Mouse (Mus musculus): ENCODE data around the gene Rab3gap2.

The Rab3gap2 gene

DNA sequence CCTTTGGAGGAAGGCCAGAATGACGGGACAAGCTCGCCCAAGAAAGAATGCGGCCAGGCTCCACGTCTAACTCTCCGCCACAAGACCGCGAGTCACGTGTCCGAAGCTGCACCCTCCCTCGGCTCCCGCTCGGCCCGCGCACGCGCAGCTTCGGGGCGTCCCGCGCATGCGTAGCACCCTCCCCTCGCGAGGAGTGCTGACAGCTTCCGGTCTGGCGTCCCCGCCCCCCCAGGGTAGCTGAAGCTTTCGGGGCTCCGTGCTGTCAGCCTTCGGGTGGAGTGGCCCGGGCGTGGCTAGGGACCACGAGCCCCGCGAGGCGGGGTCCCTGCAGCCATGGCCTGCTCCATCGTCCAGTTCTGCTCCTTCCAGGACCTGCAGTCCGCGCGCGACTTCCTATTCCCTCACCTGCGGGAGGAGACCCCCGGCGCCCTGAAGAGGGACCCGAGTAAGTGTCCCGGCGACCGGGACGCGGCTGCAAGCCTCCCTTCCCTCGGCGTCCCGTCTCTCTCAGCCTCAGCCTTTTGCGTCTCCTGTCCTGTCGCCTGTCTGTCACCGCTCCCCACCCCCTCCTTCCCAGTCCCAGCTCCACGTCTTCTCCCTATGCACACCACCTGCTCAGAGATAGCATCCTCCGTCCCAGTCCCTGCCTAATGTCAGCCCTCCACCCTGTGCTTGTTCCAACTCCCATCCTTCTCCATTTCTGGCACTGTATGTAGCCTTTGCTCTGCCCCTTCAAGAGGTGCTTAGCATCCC, at the start of gene Rab3gap2:
Gene Rab3gap2, plus strand, starts transcription at position 209 of the 753 bp plus-strand sequence.
- peak; percentile 97 for DNase-seq (ENCODE audit: low spot score)

DNA sequence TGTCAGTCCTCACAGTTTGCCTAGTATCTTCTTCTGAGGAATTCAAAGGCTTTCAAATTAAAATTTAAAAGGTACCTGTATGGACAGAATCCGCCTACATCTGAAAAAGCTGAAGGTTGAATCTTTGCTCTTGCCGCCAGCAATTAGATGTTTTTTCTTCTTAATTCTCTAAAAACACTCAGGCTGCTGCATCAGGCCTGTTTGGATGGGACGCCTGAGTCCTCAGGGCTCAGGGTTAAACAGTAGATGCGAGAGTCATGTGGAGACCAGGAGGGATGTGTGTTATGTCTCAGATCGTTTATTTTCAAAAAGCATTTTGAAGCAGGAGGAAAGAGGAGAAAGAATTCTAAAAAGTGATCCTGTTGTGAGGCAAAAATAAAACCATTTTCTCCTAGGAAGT, 30.3 kb upstream of the Rab3gap2 start:
- no peak for DNase-seq (ENCODE audit: low spot score)

DNA sequence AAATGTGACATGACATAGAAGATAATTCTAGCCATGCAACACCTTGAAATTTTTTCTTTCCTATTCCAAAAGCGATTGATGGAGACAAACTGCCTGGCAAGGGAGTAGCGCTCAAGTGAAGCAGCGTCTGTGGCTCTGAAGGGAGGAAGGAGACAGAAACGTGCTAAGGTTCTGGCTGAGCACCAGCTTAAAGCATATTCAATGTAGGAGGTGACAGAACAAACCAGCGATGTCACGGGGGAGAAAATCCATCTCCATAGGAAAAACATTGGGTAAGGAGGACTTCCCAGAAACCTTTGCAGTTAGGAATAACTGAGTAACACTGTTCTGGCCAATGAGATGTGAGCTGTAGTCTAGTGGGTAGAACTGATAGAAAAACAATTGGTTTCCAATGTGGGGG, 26.1 kb upstream of the Rab3gap2 start:
- DNase-seq (ENCODE audit: low spot score): peak; percentile 59

DNA sequence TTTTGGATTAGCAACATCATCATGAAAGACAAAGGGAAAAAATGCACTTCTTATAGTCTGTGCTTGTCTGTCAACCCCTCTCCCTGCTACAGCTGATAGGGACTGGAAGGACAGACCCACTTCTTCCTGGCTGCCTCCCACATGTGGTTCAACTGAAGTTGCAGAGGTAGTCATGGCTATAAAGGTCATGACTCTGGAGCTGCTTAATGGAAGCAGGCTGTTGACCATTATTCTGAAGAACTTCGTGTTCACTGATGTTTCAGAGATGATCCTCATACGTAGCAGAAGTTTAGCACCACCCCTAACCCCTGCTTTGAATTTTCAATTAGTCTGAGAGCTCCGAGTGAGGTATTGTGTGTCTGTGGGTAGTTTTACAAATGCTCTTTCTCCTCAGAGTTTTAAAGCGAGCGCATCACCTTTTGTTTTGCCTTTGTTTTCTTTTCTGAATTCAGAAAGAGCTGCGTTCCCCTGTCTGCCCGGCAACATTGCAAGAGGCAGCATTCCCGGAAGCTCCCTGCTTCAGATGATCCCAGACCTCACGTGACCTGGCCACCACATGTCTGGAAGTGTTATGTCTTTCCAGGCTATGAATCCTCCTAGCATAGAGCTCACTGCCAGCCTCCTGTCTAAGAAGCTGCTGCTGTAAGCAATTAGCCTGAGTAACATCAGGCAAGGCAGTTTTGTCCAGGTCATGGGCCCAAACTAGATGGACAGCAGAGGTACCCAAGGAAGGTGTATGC, 20.2 kb upstream of the Rab3gap2 start:
- no peak for DNase-seq (ENCODE audit: low spot score)

DNA sequence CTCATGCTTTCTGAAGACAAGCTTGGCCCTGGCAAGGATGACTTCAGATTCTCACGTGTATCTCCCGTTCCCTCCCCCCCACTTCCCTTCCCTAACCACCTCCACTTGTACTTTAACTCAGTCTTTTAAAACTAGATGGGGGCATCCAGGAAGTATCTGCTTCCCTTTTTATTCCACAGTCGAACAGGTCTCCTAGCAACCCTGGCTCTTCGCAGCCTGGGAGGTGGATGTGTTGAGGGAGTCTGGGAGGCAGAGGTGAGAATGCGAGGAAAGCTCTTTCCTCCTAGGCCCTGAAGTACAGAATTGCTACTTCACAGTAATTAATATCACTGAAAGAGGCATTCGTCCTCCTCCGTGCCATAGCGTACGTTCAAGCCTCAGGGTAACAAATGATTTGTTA, 18.4 kb upstream of the Rab3gap2 start:
- DNase-seq (ENCODE audit: low spot score): peak; percentile 67

DNA sequence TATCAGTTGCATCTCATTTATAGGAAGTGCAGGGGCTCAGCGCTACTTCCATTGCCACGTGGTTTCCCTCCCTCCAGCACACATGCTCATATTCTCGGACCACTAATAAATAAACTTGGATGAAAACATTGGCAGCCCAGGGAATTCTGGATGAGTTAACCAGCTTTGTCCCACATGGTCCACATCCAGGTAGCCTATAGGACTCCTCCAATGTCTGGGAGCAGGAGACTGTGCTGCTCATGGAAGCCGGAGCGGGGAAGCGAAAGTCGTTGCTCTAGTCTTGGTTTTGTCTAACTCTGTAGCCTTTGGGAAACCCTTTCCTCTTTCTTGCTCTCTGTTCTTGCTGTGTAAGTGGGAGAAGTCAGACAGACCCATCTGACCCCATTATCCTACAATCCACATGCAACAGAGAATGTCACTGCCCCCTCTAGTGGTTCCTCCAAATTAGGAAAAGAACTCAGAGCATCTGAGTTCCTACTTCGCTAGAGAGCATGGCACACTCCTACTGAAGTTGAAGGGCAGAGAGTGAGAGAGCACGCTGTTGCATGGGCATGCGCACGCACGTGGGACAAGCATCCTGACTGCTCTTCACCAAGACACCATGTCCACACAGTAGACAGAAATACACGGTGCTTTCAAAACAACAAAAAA, 16.7 kb upstream of the Rab3gap2 start:
- peak; percentile 44 for DNase-seq (ENCODE audit: low spot score)

DNA sequence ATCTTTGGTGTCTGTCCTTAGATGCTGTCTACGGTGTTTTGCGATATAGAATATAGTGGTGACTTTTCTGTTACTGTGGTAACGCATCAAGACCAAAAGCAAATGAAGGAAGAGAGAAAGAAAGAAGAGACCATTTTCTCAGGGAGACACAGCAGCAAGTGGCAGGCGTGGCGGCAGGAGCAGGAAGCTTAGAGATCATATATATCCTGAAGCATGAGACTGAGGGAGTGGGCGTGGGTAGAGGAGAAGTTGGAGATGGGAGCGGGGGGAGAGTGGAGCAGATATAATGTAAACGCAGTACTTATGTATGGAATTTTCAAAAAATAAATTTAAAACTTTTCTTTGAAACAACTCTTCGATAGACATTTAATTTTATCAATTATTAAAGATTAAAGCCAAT, 14.0 kb upstream of the Rab3gap2 start:
- no peak for DNase-seq (ENCODE audit: low spot score)

DNA sequence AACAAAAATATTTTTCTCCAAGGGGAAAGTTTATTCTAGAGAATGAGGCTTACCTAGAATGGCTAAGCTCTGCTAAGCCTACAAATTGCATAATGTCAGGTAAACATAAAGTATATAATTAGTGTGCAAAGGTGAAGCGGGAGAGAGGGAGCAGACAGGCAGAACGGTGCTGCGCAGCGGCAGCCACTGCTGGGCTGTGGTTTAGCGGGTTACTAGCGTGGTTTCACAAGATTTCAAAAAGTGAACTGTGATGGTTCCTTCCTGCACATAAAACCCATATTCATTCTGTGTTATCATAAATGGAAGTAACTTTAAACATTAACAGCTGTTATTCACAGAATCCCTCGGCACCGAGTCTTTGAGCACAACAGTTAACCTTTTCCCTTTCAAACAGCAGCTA, 11.8 kb upstream of the Rab3gap2 start:
- no peak for DNase-seq (ENCODE audit: low spot score)

DNA sequence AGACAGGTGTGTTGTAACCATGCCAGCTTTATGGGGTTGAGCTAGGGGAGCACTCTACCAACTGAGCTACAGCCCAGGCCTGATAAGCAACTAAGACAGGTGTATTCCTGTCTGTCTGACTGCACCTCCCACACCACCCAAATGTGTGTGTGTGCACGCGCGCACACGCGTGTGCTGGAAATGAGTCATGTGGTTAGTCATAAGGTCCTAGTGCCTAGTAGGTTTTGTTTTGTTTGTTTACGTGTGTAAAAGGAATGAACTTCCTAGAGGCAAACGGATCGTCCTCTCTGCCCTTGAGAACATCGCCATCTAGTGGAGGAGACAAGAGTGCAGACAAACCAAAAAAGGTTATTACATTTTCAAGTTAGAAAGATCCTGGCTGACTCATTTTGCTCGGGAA, 10.4 kb upstream of the Rab3gap2 start:
- DNase-seq (ENCODE audit: low spot score): no peak

DNA sequence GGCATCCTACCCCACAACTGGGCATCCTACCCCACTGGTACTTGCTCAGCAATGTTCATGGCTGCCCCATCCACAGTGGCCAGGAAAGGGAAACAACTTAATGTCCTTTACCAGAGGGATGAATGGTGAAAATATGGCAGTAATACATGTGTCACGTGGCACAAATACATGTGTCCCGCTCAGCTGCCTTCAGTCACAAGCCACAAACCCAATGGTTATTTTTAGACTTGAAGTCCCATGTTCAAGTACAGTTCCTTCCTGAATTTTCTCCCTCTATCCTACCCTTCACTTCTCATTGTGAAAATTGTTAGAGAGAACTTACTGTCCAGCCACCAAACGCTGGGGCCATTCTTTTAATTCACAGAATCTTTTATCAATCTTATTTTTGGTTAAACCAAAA, 7.6 kb upstream of the Rab3gap2 start:
- no peak for DNase-seq (ENCODE audit: low spot score)

DNA sequence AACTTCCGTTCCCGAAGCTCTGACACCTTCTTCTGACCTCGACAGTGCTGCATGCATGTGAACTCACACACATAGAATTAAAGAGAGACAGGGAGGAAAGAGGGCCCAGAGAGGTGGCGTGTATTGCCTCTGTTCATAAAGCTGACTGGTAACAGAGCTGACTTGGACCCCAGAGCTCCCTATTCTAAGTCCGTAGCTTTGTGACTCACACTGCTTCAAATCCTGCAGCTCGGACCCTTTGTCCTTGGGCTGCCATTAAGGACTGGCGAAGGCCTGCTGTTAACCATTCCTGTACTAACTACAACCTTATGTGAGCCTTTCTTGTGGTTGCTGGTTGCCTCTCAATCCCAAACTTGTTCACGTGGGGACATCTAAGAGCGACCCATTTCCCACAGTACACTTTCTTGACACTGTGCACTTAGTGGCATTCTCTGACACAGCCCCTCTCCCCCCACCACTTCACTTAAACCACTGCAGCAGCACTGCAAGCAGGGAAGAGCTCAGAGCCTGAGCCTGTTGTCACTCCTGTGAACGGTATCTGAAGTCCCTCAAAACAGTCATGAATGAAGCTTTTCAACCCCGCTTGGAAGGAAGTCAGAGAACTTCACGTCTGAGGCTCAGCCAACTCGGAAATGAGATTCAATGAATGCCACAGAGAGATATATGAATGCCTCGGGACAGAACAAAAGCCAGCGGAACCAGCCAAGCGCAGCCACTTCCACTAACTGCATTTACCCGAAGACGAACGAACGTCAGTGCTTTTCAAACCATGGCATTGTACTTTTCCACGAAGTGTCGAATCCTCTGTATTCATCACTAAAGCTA, 3.1 kb upstream of the Rab3gap2 start:
- DNase-seq (ENCODE audit: low spot score): no peak

DNA sequence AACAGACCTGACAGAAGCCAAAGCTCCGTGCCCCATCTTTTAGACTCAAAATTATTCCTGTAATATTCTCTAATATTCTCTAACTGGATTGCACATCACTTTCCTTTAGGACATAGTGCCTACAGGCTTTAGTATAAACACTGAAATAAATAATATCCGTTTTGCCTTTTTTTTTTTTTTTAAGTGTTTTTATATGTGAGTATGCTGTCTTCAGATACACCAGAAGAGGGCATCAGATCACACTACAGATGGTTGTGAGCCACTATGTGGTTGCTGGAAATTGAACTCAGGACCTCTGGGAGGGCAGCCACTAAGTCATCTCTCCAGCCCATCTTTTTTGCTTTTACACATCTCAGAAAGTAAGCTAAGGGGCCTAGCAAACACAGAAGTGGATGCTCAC, 1.9 kb upstream of the Rab3gap2 start:
- DNase-seq (ENCODE audit: low spot score): no peak

DNA sequence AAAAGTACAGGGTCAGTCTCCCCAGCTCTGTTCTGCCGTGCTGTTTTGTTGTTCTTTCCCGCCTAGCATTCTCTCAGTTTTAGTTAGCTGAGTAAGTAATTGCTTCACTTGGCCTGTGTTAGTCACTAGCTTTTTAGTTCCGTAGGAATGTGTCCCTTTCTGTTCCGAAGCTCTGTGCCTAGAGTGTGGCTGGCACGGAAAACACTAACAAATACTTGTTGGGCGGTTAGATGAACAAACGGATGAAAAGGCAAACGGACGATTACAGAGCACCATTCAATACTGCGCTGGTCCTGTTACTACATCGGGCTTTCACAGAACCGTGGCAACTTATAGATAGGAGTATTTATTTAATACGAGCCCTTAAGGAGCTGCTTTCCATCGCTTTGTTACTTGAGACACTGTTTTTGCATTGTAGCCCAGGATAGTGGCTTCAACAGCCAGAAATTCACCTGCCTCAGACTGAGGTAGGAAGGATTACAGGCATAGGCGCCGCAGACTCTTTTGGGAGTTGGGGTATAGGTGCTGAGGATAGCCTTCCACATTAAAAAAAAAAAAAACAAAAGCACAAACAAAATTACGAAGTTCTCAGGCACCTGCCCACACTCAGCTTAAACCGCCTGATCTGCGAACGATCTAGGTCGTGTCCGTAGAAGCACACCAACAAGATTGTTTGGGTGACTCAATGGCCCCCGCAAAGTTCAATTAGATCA, 565 bp upstream of the Rab3gap2 start:
- no peak for DNase-seq (ENCODE audit: low spot score)

DNA sequence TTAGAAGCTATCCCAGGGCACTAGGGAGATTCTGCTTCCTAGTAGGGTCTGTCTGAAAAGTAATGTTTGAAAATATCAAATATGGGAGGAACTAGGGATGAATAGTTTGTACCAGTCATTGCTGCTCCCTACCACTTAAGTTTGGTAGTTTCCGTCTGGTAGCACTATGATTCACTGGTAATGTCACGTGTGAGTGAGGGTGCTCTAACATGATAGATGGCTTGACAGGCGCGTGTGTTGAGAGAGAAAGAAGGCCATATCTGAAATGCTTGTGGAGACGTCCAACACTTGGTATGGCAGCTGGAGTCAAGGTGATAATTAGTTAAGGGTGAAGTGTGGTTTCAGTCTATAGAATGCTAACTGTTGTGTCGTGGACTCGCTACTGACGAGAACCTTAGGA, 1.2 kb downstream of the Rab3gap2 start:
- DNase-seq (ENCODE audit: low spot score): no peak

DNA sequence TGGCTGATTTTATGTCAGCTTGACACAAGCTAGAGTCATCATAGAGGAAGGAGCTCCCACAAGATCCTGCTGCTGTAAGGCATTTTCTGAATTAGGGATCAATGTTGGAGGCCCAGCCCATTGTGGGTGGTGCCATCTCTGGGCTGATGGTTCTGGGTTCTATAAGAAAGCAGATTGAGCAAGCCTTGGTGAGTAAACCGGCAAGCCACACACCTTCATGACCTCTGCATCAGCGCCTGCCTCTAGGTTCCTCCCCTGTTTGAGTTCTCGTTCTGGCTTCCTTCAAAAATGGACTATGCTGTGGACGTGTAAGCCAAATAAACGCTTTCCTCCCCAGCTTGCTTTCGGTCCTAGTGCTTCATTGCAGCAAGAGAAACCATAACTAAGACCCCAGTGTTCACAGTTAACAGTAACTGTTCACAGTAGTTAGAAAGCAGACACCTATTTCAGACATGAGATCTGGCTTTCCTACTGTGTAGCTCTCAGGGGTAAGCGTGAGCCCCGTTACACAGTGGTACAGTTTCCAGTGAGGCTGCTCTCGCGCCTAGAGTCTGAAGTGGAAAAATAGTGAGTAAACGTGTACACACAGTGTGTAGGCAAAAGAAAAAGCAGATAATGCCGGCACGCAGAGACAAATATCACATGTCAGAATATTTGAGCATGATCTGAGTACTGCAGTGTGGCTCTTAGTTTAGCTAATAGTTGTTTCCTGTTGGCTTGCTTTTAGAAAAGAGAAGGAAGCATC, 4.1 kb downstream of the Rab3gap2 start:
- DNase-seq (ENCODE audit: low spot score): no peak

DNA sequence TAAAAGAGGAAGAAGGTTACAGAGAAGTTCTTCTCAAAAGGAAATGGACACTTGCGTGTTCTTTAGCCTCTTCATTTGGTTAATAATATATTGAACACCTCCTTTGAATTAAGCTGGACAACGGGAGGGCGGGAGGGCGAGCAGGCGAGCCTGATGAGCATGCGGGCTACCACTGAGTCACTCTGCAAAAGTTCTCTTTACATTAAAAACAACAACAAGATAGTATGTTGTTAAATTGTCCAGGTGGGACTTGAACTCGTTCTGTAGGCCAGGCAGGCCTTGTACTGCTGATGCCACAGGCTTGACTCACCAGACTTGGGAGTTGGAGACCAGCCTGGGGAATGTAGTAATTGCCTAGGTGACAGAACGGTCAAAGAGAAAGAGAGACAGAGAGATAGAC, 4.8 kb downstream of the Rab3gap2 start:
- no peak for DNase-seq (ENCODE audit: low spot score)

DNA sequence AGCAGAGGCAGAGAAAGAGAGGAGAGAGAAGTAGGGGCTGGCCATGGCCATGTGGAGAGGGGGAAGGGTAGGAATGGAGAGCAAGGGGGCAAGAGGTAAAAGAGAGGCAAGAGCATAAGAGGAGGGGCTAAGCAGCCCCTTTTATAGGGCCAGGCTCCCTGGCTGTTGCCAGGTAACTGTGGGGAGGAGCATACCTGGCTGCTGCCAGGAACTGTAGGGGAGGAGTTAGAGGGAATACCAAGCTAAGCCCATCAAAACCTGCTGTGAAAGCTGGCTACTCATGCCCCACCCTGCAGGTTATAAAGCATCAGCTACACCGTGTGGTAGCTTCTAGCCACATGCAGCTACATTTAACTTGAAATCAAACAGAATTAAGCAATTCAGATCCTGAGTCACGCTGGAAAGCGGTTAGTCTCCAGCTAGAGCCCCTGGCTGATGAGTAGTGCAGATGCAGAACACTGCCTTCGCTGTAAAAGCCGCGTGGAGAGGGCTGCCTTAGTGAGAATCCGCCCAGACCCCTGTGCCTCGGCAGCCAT, 5.8 kb downstream of the Rab3gap2 start:
- DNase-seq (ENCODE audit: low spot score): no peak

DNA sequence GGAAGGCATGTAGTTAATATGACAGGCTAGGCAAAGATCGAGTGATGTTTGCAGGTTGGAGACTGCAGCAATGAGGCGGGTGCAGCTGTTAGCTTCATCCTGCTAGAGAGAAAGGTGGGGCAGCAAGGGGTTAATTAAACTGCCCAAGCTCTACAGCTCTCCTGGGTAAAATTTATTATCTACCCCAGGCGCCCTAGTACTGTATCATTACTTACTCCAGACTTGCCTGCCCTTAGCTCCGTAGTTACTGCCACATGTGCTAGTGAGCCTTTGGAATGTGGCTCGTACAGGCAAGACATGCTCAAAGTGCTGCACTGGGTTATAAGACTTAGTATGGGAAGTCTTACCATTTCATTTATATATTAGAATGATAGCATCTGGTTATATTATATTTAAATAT, 12.4 kb downstream of the Rab3gap2 start:
- no peak for DNase-seq (ENCODE audit: low spot score)

DNA sequence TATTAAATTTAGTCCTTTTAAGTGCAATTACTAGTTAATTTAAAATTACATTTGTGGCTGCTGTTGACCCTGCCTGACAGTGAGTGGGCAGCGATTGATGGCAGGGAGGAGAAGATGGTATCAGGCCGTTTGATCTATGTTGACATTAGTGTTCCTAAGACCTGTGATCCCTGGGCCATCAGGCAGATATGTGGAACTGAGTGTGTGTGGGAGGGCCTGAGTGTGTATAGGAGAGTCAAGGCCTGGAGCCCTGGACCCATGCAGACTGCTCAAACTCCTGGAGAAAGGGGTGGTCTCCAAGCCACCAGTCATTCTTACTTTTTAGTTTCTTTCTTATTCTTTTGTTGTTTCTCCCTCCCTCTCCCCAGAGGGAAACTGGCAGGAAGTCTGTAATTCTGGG, 12.8 kb downstream of the Rab3gap2 start:
- no peak for DNase-seq (ENCODE audit: low spot score)

DNA sequence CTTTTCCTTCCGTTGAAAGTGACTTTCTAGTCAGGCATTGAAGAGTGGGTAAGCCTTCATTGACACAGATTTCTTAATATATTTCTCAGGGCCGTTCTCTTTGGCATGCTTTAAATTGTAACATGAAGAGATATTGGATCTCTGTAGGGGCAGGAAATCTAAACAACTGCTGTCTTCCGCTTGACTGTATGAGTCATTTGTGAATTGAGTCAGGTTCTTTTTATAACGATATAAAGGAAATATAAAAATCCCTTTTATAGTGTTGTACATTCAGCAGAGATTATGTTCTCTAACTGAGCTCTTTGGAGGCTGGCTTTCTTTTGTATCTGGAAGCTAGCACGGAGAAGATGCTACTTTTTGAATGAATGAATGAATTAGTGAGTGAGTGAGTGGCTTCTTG, 14.0 kb downstream of the Rab3gap2 start:
- no peak for DNase-seq (ENCODE audit: low spot score)

DNA sequence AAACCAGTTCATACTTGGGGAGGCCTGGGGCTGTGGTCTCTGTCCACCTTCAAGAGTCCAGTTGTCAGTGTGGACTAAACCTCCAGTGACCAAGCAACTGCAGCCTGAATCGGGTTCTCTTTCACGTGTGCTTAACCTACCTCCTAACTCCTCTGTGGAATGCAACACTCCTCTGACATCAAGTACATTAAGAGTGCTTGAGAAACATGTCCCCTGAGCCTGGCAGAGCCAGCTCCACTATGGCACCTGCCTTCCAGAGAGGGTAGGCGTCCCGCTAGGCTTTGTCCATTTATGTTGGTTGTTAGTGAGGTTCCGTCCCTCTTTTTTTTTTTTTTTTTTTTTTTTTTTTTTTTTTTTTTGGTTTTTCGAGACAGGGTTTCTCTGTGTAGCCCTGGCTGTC, 23.0 kb downstream of the Rab3gap2 start:
- no peak for DNase-seq (ENCODE audit: low spot score)
